Mouse (Mus musculus) C2C12 (cell line): Measurements from ENCODE around the gene Antxr1. TPM values are rescaled to one million over a fixed set of nuclear protein-coding genes. Genes with fewer than 3 reads are reported as not detected.

Experiments used
- H3K27me3 ChIP-seq: one replicate; pipeline ENCODE4 v1.6.1; 2011; ENCODE audit not compliant: control insufficient read depth, insufficient read depth, insufficient read length
- H3K36me3 ChIP-seq: one replicate; pipeline ENCODE4 v1.6.1; 2011; ENCODE audit not compliant: control insufficient read depth, insufficient read depth
- H3K4me3 ChIP-seq: one replicate; pipeline ENCODE4 v1.5.1; 2011; ENCODE audit warnings: mild to moderate bottlenecking, control low read depth; ENCODE audit not compliant: poor library complexity, insufficient read depth, severe bottlenecking
- H3K79me2 ChIP-seq: one replicate; pipeline ENCODE4 v1.6.1; 2011; ENCODE audit not compliant: control insufficient read depth, insufficient read depth
- H3K79me3 ChIP-seq: one replicate; pipeline ENCODE4 v1.6.1; 2011; ENCODE audit warnings: low read depth, control low read depth
- H3ac ChIP-seq: one replicate; pipeline ENCODE3; 2011; ENCODE audit warnings: low read depth; ENCODE audit not compliant: control insufficient read depth, insufficient read length
- CEBPB ChIP-seq: IDR thresholded peaks from one replicate; pipeline ENCODE4 v1.6.1; 2011; ENCODE audit warnings: low read depth, mild to moderate bottlenecking, control low read depth, moderate library complexity
- CTCF ChIP-seq: IDR thresholded peaks from one replicate; pipeline ENCODE4 v1.5.1; 2011; ENCODE audit not compliant: control insufficient read depth, insufficient read depth, insufficient read length
- FOSL1 ChIP-seq: IDR thresholded peaks from one replicate; pipeline ENCODE4 v1.8.0; 2011; ENCODE audit warnings: mild to moderate bottlenecking, low read length; ENCODE audit not compliant: poor library complexity, insufficient read depth, severe bottlenecking
- MAX ChIP-seq: IDR thresholded peaks from one replicate; pipeline ENCODE4 v1.6.1; 2011; ENCODE audit warnings: mild to moderate bottlenecking, control low read depth
- MYOD1 ChIP-seq: IDR thresholded peaks from one replicate; pipeline ENCODE4 v1.6.1; 2011; ENCODE audit warnings: low read depth; ENCODE audit not compliant: control insufficient read depth, insufficient read length
- MYOG ChIP-seq: IDR thresholded peaks from one replicate; pipeline ENCODE4 v1.6.1; 2011; ENCODE audit not compliant: control insufficient read depth, insufficient read length; ENCODE audit errors: extremely low read depth
- USF1 ChIP-seq: IDR thresholded peaks from one replicate; pipeline ENCODE4 v1.6.1; 2011; ENCODE audit warnings: low read depth, mild to moderate bottlenecking, control low read depth, moderate library complexity
- polyA plus RNA-seq: library from polyadenylated mRNA; unstranded; fragments of >200 nt; fragmentation: generic; extraction: Trizol; gene quantifications from one replicate; pipeline ENCODE4 v1.2.1, GENCODE M21; 2012; ENCODE audit warnings: missing spikeins

Antxr1 gene
- polyA plus RNA-seq, 1 experiment = 12.5 TPM

DNA sequence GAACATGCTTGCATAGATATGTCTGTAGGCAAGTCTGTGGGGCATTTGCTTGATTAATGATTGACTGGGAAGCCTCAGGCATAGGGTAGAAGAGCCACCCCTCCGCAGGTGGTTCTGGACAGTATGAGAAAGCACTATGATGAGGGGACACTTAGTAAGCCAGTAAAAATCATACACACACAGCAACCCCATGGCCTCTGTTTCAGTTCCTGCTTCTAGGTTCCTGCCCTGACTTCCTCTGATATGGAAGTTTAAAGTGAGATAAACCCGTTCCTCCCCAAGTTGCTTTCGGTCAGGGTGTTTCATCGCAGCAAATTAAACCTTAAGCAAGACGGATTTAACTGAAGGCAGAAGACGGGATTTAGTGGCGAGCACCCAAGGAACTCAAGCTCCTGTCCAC is 205.0 kb downstream of the Antxr1 start:
- no peaks in the 10 kb centered on the region for H3K27me3 ChIP-seq
- no peak for TF ChIP-seq MAX
- TF ChIP-seq MYOD1 = no peak
- TF ChIP-seq MYOG = no peak
- no peak for TF ChIP-seq CTCF
- no peak for TF ChIP-seq FOSL1
- TF ChIP-seq USF1 = no peak
- TF ChIP-seq CEBPB = no peak
- H3K79me3 ChIP-seq = no peaks in the 10 kb centered on the region
- no peaks in the 10 kb centered on the region for H3K79me2 ChIP-seq
- H3ac ChIP-seq = no peak overlapping the region
- no peak overlapping the region for H3K4me3 ChIP-seq
- no peaks in the 10 kb centered on the region for H3K36me3 ChIP-seq

DNA sequence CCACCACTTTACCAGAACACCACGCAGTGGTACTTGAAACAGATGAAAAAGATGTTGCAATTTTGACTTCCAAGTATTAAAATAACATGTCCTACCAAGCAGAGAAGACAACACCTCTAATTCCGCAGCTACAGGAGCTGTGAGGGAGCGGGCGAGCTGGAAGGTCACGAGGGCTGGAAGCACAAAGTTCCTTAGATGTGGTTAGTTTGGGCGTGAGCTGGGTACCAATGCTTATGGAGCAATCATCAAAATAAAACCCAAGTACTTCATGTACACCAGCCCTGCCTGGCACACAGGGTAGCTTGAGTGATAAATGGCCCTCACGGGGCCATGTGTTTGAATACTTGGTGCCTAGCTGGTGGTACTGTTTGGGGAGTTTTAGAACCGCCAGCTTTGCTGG is 205.8 kb downstream of the Antxr1 start:
- no peaks in the 10 kb centered on the region for H3K27me3 ChIP-seq
- no peaks in the 10 kb centered on the region for H3K36me3 ChIP-seq
- no peak overlapping the region for H3ac ChIP-seq
- H3K79me2 ChIP-seq = no peaks in the 10 kb centered on the region
- no peak for TF ChIP-seq MYOD1
- TF ChIP-seq CEBPB = no peak
- TF ChIP-seq FOSL1 = no peak
- no peak for TF ChIP-seq MYOG
- TF ChIP-seq CTCF = no peak
- TF ChIP-seq USF1 = no peak
- TF ChIP-seq MAX = no peak
- no peak overlapping the region for H3K4me3 ChIP-seq
- H3K79me3 ChIP-seq = no peaks in the 10 kb centered on the region

DNA sequence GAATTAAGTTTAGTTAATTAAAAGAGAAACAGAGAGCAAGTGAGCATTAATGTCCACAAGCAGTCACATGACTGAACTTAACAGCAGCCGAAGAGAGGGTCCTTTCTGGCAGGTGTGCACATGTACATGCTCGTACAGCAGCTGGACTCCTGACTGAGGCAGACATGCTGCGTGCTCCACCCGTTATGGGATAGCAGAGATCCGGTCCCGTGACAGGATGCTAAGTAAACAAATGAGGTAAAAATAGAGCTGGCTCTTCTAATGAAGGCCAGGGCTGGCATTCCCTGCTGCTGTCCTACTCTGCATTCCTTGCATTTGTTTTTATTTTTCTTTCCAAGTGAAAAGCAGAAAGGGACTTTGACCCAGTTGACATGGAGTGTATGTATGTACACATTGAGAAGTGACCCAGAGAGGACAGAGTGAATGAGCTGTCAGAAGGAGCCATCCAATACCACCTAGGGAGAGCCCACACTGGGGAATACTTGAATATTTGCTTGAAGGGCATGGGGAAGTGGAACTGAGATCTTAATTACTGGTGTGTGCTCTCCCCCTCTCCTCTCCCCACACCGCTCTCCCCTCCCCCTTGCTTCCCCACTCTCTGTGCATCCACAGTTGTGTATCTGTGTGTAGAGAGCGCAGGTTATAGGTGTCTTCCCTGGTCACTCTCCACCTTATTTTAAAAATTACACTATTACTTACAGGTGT is 208.4 kb downstream of the Antxr1 start:
- no peaks in the 10 kb centered on the region for H3K36me3 ChIP-seq
- no peaks in the 10 kb centered on the region for H3K27me3 ChIP-seq
- H3K4me3 ChIP-seq = no peak overlapping the region
- H3K79me3 ChIP-seq = no peaks in the 10 kb centered on the region
- TF ChIP-seq MYOG (no peak), FOSL1 (no peak)
- H3K79me2 ChIP-seq = no peaks in the 10 kb centered on the region
- H3ac ChIP-seq = no peak overlapping the region

DNA sequence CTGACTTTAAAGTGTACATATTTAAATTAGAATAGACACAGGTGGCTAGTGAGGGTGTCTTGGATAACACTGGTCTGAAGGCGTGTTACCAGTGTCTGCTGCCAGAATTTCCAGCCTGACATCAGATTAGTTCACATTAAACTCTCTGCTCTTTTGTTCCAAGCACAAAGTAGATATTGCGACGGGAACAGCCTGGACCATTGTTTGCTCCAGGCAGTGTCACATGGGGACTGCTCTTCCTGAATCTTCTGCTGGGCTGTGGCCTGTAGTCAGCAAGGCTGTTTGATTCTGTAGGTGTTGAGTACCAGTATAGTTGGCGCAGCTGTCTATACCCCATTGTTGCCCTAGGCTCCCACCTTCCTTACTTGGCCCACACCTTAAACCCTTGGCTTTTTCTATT is 211.6 kb downstream of the Antxr1 start:
- TF ChIP-seq CTCF (no peak), USF1 (no peak), CEBPB (no peak), MAX (no peak), MYOG (no peak), MYOD1 (no peak), FOSL1 (no peak)
- H3K36me3 ChIP-seq = no peaks in the 10 kb centered on the region
- H3K27me3 ChIP-seq = no peaks in the 10 kb centered on the region
- no peaks in the 10 kb centered on the region for H3K79me2 ChIP-seq
- H3K4me3 ChIP-seq = no peak overlapping the region
- H3K79me3 ChIP-seq = no peaks in the 10 kb centered on the region
- H3ac ChIP-seq = no peak overlapping the region

DNA sequence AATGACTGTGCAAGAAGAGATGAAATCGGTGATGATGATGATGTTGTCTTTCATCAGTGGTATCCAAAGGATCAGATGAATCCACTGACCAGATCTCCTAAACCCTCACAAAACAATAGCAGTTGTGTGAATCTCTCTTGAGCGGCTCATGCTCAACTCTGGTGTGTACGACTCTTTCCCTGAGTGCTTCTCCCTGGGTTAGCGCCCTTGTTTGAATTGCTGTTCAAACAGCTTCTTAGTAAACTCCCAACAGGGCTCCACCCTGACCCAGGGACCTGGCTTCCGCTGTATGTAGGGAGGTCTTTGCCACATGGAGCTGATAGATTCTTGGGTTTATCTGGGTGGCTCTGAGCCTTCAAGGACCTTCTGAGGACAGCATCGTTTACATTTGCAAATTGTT is 212.2 kb downstream of the Antxr1 start:
- Histone ChIP-seq H3K79me2 (no peaks in the 10 kb centered on the region), H3K27me3 (no peaks in the 10 kb centered on the region), H3ac (no peak overlapping the region), H3K36me3 (no peaks in the 10 kb centered on the region), H3K4me3 (no peak overlapping the region), H3K79me3 (no peaks in the 10 kb centered on the region)
- TF ChIP-seq MYOD1 (no peak), USF1 (no peak), CTCF (no peak), MAX (no peak), FOSL1 (no peak), MYOG (no peak), CEBPB (no peak)

DNA sequence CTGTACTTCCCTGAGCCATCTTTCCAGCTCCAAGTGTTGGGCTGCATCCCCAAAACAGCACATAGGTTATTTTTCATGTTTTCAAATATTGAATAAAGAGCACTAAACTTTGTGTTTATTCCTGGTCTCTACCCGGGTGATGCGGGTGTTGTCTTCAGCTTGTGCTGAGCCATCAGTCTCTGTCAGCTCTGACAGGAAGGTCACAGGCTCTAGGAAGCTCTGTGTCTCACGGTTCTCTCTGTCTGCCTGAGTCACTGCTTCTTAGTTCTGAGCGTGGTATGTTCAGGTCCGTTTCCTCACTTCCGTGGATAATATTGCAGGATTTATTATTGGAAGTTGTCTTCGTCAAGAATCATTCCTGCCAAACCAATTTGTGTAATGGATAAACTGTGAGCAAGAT is 213.7 kb downstream of the Antxr1 start:
- Histone ChIP-seq H3K79me2 (no peaks in the 10 kb centered on the region), H3K27me3 (no peaks in the 10 kb centered on the region), H3K4me3 (no peak overlapping the region), H3K79me3 (no peaks in the 10 kb centered on the region), H3ac (no peak overlapping the region), H3K36me3 (no peaks in the 10 kb centered on the region)
- TF ChIP-seq CEBPB (no peak), MAX (no peak)
